Mouse (Mus musculus): ENCODE data around the gene Bbof1. TPM values are rescaled to one million over a fixed set of nuclear protein-coding genes. Genes with fewer than 3 reads are reported as not detected.

Gene Bbof1
- total RNA-seq, 4 experiments from 2014 or later = 8.3 to 12.7 (median 10.7) TPM

DNA sequence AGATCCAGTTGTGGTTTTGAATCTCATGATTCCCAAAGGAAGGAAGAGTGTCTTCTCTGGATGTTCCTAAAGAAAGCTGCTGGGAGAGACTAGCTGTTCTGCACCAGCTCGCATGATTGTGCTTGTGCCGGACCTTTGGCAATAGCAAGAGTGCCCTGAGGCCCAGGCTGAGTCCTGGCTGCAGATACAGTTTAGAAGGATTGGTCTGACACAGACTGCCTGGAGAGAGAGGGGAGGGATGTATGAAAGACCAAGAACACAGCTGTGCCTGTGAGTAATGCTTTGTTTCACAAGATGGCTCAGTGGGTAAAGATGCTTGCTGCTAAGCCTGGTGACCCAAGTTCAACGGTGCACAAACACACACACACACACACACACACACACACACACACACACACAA, 54.0 kb downstream of the Bbof1 start:
- no peak for DNase-seq (ENCODE audit: low spot score in 2 of 2)

DNA sequence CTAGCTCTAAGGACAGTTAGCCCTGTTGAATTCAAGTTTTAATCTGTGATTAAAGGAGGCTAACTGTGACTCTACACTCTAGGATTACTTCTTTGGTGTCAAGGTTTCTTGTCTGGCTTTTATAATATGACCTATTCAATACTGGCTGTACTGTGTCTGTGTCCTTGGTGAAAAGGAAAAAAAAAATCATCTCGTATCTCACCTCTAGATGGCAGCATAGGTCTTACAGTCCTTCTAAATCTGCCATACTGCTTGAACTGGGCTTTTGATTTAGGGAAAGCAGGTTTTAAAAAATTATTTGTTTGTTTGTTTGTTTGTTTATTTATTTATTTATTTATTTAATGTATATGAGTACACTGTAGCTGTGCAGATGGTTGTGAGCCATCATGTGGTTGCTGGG, 59.8 kb downstream of the Bbof1 start:
- DNase-seq (ENCODE audit: low spot score in 2 of 2) = no peak

DNA sequence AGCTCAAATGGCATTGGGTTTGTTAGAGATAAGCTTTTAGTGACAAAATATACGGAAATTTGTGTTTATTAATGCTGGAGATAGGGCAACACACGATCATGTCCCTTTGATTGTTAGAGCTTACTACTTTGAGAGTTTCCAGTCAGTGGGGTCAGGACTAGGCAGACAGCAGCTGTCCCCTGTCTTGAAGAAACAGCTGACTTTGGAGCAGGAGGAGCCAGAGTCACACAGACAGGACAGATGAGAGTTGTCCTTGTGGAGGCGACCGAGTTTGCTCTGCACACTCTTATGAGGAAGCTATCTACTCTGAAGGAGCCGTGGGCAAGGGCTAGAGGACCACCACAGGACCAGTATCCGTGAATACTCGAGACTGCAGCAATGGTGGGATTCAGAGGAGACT, 70.1 kb downstream of the Bbof1 start:
- no peak for DNase-seq (ENCODE audit: low spot score in 2 of 2)

DNA sequence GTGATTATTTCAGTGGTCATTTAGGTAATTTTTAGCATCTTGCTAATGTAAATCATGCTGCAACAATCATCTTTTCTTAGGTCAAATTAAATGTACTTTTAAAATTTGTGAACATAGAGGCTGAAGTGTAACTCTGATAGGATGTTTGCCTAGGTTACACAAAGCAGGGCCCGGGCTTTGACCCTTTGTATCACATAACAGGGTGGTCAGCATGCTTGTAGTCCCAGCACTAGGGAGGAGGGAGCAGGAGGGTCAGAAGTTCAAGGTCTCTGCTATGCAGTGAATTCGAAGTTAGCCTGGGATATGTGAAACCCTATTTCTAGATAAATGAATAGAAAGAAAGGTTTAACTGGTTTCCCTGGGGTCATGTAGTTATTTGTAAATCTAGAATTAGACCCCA, 72.4 kb downstream of the Bbof1 start:
- no peak for DNase-seq (ENCODE audit: low spot score in 2 of 2)

DNA sequence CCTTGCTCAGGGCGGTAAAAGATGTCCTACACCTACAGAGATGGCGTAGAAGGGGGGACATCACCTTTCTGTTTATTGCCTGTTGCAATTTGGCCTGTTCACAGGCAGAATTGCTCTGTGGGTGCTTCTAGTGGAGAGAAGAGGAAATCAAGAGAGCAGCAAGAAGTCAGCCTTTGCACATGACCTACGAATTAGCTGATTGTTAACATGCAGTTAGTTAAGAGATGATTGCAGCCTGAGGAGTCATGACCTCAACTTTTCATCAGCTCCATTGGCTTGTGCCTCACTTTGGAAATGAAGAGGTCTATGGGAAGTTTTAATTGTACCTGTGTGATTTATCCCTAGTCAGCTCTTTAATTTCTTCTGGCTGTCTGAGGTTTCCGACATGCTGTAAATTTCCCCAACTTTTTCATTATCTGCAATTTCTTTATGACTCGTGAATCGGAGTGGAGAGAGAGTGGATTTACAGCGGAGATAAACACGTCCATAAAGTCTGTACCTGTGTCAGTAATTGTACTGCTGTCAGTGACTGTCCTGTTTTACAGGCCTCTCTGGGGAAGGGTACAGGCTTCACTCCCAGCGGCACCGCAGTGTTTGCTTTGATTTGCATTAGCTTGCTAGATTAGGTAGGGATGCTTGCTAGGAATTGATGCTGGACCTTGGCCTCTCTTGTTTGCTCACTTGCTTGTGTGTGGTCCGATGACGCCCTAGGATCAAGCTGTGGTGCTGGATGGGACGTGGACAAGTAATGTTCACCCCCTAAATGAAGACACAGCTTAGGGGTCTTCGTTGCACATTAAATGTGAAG, 74.1 kb downstream of the Bbof1 start:
- DNase-seq (ENCODE audit: low spot score in 2 of 2) = no peak

DNA sequence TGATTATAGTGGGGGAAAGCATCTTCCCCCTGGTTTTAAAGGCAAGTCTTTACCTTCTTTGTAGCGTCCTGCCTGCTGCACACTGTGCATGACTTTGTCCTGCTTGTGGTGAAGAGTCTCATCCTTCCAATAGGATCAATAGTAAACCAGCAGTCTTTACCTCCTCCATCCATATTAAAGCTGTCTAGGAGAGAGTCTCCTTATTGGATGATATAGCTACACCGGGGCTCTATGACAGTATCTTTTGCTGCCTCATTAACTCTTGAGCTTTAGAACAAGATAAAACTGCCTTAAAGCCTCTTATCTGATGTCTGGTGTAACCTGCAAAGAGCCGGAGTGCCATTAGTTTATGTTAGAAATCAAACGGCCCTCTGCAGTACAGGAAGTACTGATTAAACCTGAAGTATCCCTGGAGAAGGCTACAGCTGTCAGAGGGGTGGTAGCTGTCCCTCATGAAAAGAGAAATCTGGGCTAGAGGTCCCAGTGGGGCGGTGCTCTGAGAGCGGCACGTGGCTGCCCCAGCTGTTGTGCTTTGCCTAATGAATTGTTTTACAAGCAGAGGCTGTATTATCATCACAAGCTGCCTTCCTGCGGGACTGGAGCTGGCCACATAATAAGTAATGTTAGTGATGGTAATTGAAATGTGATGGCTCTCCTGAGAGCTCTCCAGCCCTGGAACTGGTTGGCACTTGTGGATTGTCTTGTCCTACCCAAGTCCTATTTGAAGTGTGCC, 78.6 kb downstream of the Bbof1 start:
- DNase-seq (ENCODE audit: low spot score in 2 of 2) = peak in 1 of 2 experiments; percentile 11

Other genes starting within 250 kb of the Bbof1 start
- 10 to 100 TPM; 21.6 to 28.5 (median 26.0) TPM for gene Elmsan1, start 190.2 kb upstream of the Bbof1 start, total RNA-seq (2022)
- gene Ptgr2, start 123.8 kb upstream of the Bbof1 start, total RNA-seq (2022) = 10 to 100 TPM; 28.9 to 48.5 (median 41.2) TPM
- gene Zfp410, start 92.2 kb upstream of the Bbof1 start, total RNA-seq (2022) = 10 to 100 TPM; 34.6 to 44.5 (median 37.9) TPM
- gene Coq6, start 47.4 kb upstream of the Bbof1 start, total RNA-seq (2022) = 10 to 100 TPM; 25.9 to 30.3 (median 28.5) TPM
- gene Fam161b, start 47.2 kb upstream of the Bbof1 start, total RNA-seq (2022) = 10 to 100 TPM; 11.0 to 16.5 (median 13.0) TPM
- 10 to 100 TPM; 25.2 to 30.4 (median 29.1) TPM for gene Entpd5, start within 50 bp of the Bbof1 start, total RNA-seq (2022)
- gene Rnf113a2, start 8.1 kb downstream of the Bbof1 start, total RNA-seq (2022) = 10 to 100 TPM in 3 of 4 experiments, 1 to 10 TPM in 1; 9.1 to 16.9 (median 13.8) TPM
- gene Aldh6a1, start 41.9 kb downstream of the Bbof1 start, total RNA-seq (2022) = 10 to 100 TPM; 55.6 to 61.6 (median 58.2) TPM
- 10 to 100 TPM; 21.9 to 31.9 (median 26.3) TPM for gene Lin52, start 42.4 kb downstream of the Bbof1 start, total RNA-seq (2022)
- under 1 TPM; 0.17 to 0.37 (median 0.24) TPM for gene Vsx2, start 160.7 kb downstream of the Bbof1 start, total RNA-seq (2022)
- 10 to 100 TPM; 14.5 to 17.4 (median 15.6) TPM for gene Abcd4, start 208.3 kb downstream of the Bbof1 start, total RNA-seq (2022)
- gene Vrtn, start 231.9 kb downstream of the Bbof1 start, total RNA-seq (2022) = not detected

Data from layer of hippocampus, adult 8-10 months (tissue).